Mouse (Mus musculus) lung, embryonic 16.5 days (tissue): ENCODE results near the gene Lamtor2. TPM values are rescaled to one million over a fixed set of nuclear protein-coding genes. Genes with fewer than 3 reads are reported as not detected.
"Not testable (repeated sequence)": the region's sequence is repeated elsewhere in the genome, so short reads cannot be mapped to it uniquely, and the experiment has no call there.

Experiments used
- ATAC-seq: fragments of 200-750 bp; cut with Nextera tagmentation; 2 replicates; pipeline ENCODE4 v1.8.0; 2017; ENCODE audit warnings: low read depth, mild to moderate bottlenecking, moderate library complexity
- H3K27ac ChIP-seq: fragments of 300-500 bp; sonication (generic); 2 replicates; pipeline ENCODE4 v1.5.1; 2014; ENCODE audit warnings: mild to moderate bottlenecking, control low read depth, low read length
- H3K27me3 ChIP-seq: fragments of 300-500 bp; sonication (generic); 2 replicates; pipeline ENCODE4 v1.6.1; 2014; ENCODE audit warnings: low read depth, low read length, mixed read lengths; ENCODE audit not compliant: control insufficient read depth, insufficient read depth
- H3K36me3 ChIP-seq: fragments of 300-500 bp; sonication (generic); 2 replicates; pipeline ENCODE4 v1.6.1; 2014; ENCODE audit warnings: low read length; ENCODE audit not compliant: control insufficient read depth, insufficient read depth
- H3K4me1 ChIP-seq: fragments of 300-500 bp; sonication (generic); replicated peaks from 2 replicates; pipeline ENCODE4 v1.6.1; 2014; ENCODE audit warnings: low read length, mixed read lengths; ENCODE audit not compliant: control insufficient read depth, insufficient read depth
- H3K4me2 ChIP-seq: fragments of 300-500 bp; sonication (generic); 2 replicates; pipeline ENCODE4 v1.6.1; 2014; ENCODE audit warnings: low read depth, low read length, control low read depth
- H3K4me3 ChIP-seq: fragments of 300-500 bp; sonication (generic); 2 replicates; pipeline ENCODE4 v1.5.1; 2014; ENCODE audit warnings: mild to moderate bottlenecking, low read length, control low read depth
- H3K9ac ChIP-seq: fragments of 300-500 bp; sonication (generic); 2 replicates; pipeline ENCODE4 v1.6.1; 2014; ENCODE audit warnings: low read length, control low read depth
- H3K9me3 ChIP-seq: fragments of 300-500 bp; sonication (generic); 2 replicates; pipeline ENCODE4 v1.6.1; 2016; ENCODE audit warnings: low read length; ENCODE audit not compliant: control insufficient read depth
- WGBS: fragments of 180-500 bp; shearing (Covaris S2); extraction: QIAGEN DNeasy Blood & Tissue Kit; methylation state at CpG from one replicate; pipeline ENCODE4 v1.1.7; 2014; 5-methylcytosine and 5-hydroxymethylcytosine counted together
- polyA plus RNA-seq: library from polyadenylated mRNA; unstranded; fragments of >200 nt; fragmentation: Nextera tagmentation; extraction: Ambion mirVana; gene quantifications from 2 replicates; pipeline ENCODE4 v1.2.1, GENCODE M21; 2015

The Lamtor2 gene
- polyA plus RNA-seq, 1 experiment from 2014 or later: 169 TPM

GRCm38 (mm10) chr3:88586640-88587039 is 33.8 kb upstream of the Lamtor2 start:
- Histone ChIP-seq H3K4me2 (no peak overlapping the region), H3K27me3 (no peaks in the 10 kb centered on the region), H3K9ac (no peak overlapping the region), H3K36me3 (peaks cover 35% of the 10 kb centered on the region), H3K4me3 (no peak overlapping the region), H3K4me1 (peaks cover 11% of the 10 kb centered on the region), H3K9me3 (no peaks in the 10 kb centered on the region), H3K27ac (peak overlapping the region; percentile 85; the same call in 1 of the 2 replicates)
- no peak for ATAC-seq
- WGBS: 79% methylated on average over 5 of the region's 5 CpGs

GRCm38 (mm10) chr3:88585769-88586168 is 32.9 kb upstream of the Lamtor2 start:
- Histone ChIP-seq H3K9ac (no peak overlapping the region), H3K27me3 (no peaks in the 10 kb centered on the region), H3K4me2 (no peak overlapping the region), H3K9me3 (no peaks in the 10 kb centered on the region), H3K36me3 (peaks cover 36% of the 10 kb centered on the region), H3K4me1 (peaks cover 3% of the 10 kb centered on the region; the same call in 1 of the 2 replicates), H3K4me3 (no peak overlapping the region), H3K27ac (peak overlapping the region; percentile 85)
- WGBS: 69% methylated on average over 6 of the region's 6 CpGs
- peak; percentile 88 for ATAC-seq

- peak; percentile 91 for ATAC-seq
These were observed 26.7 kb upstream of the Lamtor2 start for GRCm38 (mm10) chr3:88579454-88580117.

GRCm38 (mm10) chr3:88578498-88579424 is 25.9 kb upstream of the Lamtor2 start:
- H3K27ac ChIP-seq: no peak overlapping the region
- 45% methylated on average over 8 of the region's 8 CpGs for WGBS

More at GRCm38 (mm10) chr3:88579454-88580117, 26.7 kb upstream of the Lamtor2 start:
- no peaks in the 10 kb centered on the region for H3K27me3 ChIP-seq
- peak overlapping the region; percentile 91 for H3K4me2 ChIP-seq
- H3K36me3 ChIP-seq: peaks cover 23% of the 10 kb centered on the region
- peaks cover 10% of the 10 kb centered on the region for H3K4me1 ChIP-seq
- H3K9ac ChIP-seq: peak overlapping the region; percentile 96
- WGBS: under 1% methylated on average over 34 of the region's 34 CpGs
- H3K9me3 ChIP-seq: no peaks in the 10 kb centered on the region
- H3K4me3 ChIP-seq: peak overlapping the region; percentile 100
- H3K27ac ChIP-seq: peak overlapping the region; percentile 84

GRCm38 (mm10) chr3:88577846-88578245 is 25.0 kb upstream of the Lamtor2 start:
- peaks cover 12% of the 10 kb centered on the region for H3K36me3 ChIP-seq
- not testable (repeated sequence) for H3K4me2 ChIP-seq, H3K9me3 ChIP-seq, H3K4me3 ChIP-seq, H3K27me3 ChIP-seq, H3K9ac ChIP-seq, H3K27ac ChIP-seq, ATAC-seq, H3K4me1 ChIP-seq
- WGBS: 82% methylated on average over 5 of the region's 5 CpGs

More at GRCm38 (mm10) chr3:88578498-88579424, 25.9 kb upstream of the Lamtor2 start:
- ATAC-seq: peak; percentile 9; the same call in 1 of the 2 replicates
- Histone ChIP-seq H3K9ac (peak overlapping the region; percentile 96), H3K36me3 (peaks cover 21% of the 10 kb centered on the region), H3K27me3 (no peaks in the 10 kb centered on the region), H3K4me1 (peaks cover 10% of the 10 kb centered on the region), H3K4me2 (peak overlapping the region; percentile 91), H3K9me3 (no peaks in the 10 kb centered on the region), H3K4me3 (peak overlapping the region; percentile 100)

GRCm38 (mm10) chr3:88575540-88575939 is 22.7 kb upstream of the Lamtor2 start, which contains the start of gene Ssr2:
Ssr2 (plus strand) TSS chr3:88575876.
- H3K4me1 ChIP-seq: peaks cover 9% of the 10 kb centered on the region
- no peak within 1 kb of the TSS for H3K4me3 ChIP-seq
- H3K36me3 ChIP-seq: no peaks in the 10 kb centered on the region
- ATAC-seq: no peak
- H3K27me3 ChIP-seq: no peaks in the 10 kb centered on the region
- 79% methylated on average over 3 of the region's 3 CpGs for WGBS
- H3K9me3 ChIP-seq: no peaks in the 10 kb centered on the region
- no peak within 1 kb of the TSS for H3K27ac ChIP-seq
- H3K9ac ChIP-seq: no peak within 1 kb of the TSS
- H3K4me2 ChIP-seq: no peak within 1 kb of the TSS

GRCm38 (mm10) chr3:88573810-88574209 is 20.9 kb upstream of the Lamtor2 start:
- Histone ChIP-seq H3K9me3 (no peaks in the 10 kb centered on the region), H3K27me3 (no peaks in the 10 kb centered on the region), H3K9ac (no peak overlapping the region), H3K4me2 (no peak overlapping the region), H3K36me3 (peaks cover 10% of the 10 kb centered on the region), H3K4me1 (no peaks in the 10 kb centered on the region), H3K27ac (no peak overlapping the region), H3K4me3 (no peak overlapping the region)
- ATAC-seq: no peak
- 85% methylated on average over 2 of the region's 2 CpGs for WGBS

GRCm38 (mm10) chr3:88572835-88573234 is 20.0 kb upstream of the Lamtor2 start:
- no peak for ATAC-seq
- Histone ChIP-seq H3K4me3 (no peak overlapping the region), H3K4me2 (no peak overlapping the region), H3K9ac (no peak overlapping the region), H3K27ac (no peak overlapping the region), H3K9me3 (no peaks in the 10 kb centered on the region), H3K4me1 (no peaks in the 10 kb centered on the region), H3K27me3 (no peaks in the 10 kb centered on the region), H3K36me3 (peaks cover 18% of the 10 kb centered on the region)
- 67% methylated on average over 2 of the region's 2 CpGs for WGBS

- Histone ChIP-seq H3K9me3 (no peaks in the 10 kb centered on the region), H3K4me2 (no peak overlapping the region), H3K36me3 (peaks cover 25% of the 10 kb centered on the region), H3K27ac (no peak overlapping the region), H3K4me1 (no peaks in the 10 kb centered on the region), H3K4me3 (no peak overlapping the region), H3K27me3 (no peaks in the 10 kb centered on the region), H3K9ac (no peak overlapping the region)
- ATAC-seq: no peak
- 90% methylated on average over 1 of the region's 1 CpGs for WGBS
These were observed 19.0 kb upstream of the Lamtor2 start for GRCm38 (mm10) chr3:88571856-88572255.
